Mouse (Mus musculus) myocyte (in vitro differentiated cells): ENCODE measurements around the gene Anks1b.

ENCODE experiments used
- CEBPB ChIP-seq: IDR thresholded peaks from 2 replicates; pipeline ENCODE4 v1.6.1; 2011; ENCODE audit warnings: mild to moderate bottlenecking, moderate library complexity; ENCODE audit not compliant: poor library complexity, insufficient read depth, severe bottlenecking
- E2F4 ChIP-seq: IDR thresholded peaks from one replicate; pipeline ENCODE4 v1.6.1; 2011; ENCODE audit warnings: mild to moderate bottlenecking, control low read depth, moderate library complexity; ENCODE audit not compliant: insufficient read depth
- MAX ChIP-seq: IDR thresholded peaks from one replicate; pipeline ENCODE4 v1.6.1; 2011; ENCODE audit warnings: low read depth, mild to moderate bottlenecking, control low read depth
- POLR2A ChIP-seq: IDR thresholded peaks from one replicate; pipeline ENCODE4 v1.6.1; 2011; ENCODE audit warnings: low read depth, mild to moderate bottlenecking, control low read depth, moderate library complexity; ENCODE audit not compliant: insufficient read length

DNA sequence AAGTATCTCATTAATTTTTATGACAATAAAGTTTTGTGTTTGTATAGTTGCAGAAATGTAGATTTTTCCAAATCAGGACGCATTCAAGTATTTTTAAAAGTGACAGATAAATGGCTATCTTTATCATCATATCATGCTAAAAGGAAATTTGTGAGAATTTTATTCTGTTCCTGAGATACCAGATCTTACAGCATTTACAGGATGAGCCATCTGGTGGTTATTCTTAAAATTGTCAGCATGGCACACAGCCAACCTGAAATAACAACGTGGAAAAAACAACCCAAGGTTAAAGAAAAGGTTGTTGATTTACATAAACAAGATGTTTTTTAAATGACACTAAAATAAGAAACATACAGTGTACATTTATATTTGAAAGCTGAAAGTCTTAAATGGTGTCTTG is 170.5 kb downstream of the Anks1b start:
- no peak for TF ChIP-seq POLR2A
- TF ChIP-seq E2F4: no peak
- no peak for TF ChIP-seq CEBPB
- no peak for TF ChIP-seq MAX
